Mouse (Mus musculus) neural tube, embryonic 12.5 days (tissue): ENCODE measurements around the gene Actn1. TPM values are rescaled to one million over a fixed set of nuclear protein-coding genes. Genes with fewer than 3 reads are reported as not detected.
"Not testable (repeated sequence)": the region's sequence is repeated elsewhere in the genome, so short reads cannot be mapped to it uniquely, and the experiment has no call there.

Experiments
- ATAC-seq: fragments of 200-750 bp; cut with Nextera tagmentation; 2 replicates; pipeline ENCODE4 v1.8.0; 2017; ENCODE audit warnings: low read depth, mild to moderate bottlenecking, moderate TSS enrichment, moderate library complexity; ENCODE audit not compliant: low FRiP score
- H3K27ac ChIP-seq: fragments of 300-500 bp; sonication (generic); 2 replicates; pipeline ENCODE4 v1.5.1; 2016
- H3K27me3 ChIP-seq: fragments of 300-500 bp; sonication (generic); replicated peaks from 2 replicates; pipeline ENCODE4 v1.6.1; 2016; ENCODE audit warnings: mild to moderate bottlenecking
- H3K36me3 ChIP-seq: fragments of 300-500 bp; sonication (generic); 2 replicates; pipeline ENCODE4 v1.6.1; 2016; ENCODE audit warnings: mild to moderate bottlenecking
- H3K4me1 ChIP-seq: fragments of 300-500 bp; sonication (generic); 2 replicates; pipeline ENCODE4 v1.6.1; 2016
- H3K4me2 ChIP-seq: fragments of 300-500 bp; sonication (generic); replicated peaks from 2 replicates; pipeline ENCODE4 v1.6.1; 2016; ENCODE audit warnings: mild to moderate bottlenecking
- H3K4me3 ChIP-seq: fragments of 300-500 bp; sonication (generic); 2 replicates; pipeline ENCODE4 v1.5.1; 2016
- H3K9ac ChIP-seq: fragments of 300-500 bp; sonication (generic); 2 replicates; pipeline ENCODE4 v1.6.1; 2016; ENCODE audit warnings: mild to moderate bottlenecking
- H3K9me3 ChIP-seq: fragments of 300-500 bp; sonication (generic); 2 replicates; pipeline ENCODE4 v1.6.1; 2016; ENCODE audit warnings: mild to moderate bottlenecking
- WGBS: fragments of 180-500 bp; shearing (Covaris S2); methylation state at CpG from one replicate; pipeline ENCODE4 v1.1.7; 2016; 5-methylcytosine and 5-hydroxymethylcytosine counted together
- polyA plus RNA-seq: library from polyadenylated mRNA; unstranded; fragments of >200 nt; fragmentation: Nextera tagmentation; extraction: Ambion mirVana; gene quantifications from 2 replicates; pipeline ENCODE4 v1.2.1, GENCODE M21; 2016

Actn1 gene
- 15.8 and 16.7 TPM in 2 replicates for polyA plus RNA-seq

DNA sequence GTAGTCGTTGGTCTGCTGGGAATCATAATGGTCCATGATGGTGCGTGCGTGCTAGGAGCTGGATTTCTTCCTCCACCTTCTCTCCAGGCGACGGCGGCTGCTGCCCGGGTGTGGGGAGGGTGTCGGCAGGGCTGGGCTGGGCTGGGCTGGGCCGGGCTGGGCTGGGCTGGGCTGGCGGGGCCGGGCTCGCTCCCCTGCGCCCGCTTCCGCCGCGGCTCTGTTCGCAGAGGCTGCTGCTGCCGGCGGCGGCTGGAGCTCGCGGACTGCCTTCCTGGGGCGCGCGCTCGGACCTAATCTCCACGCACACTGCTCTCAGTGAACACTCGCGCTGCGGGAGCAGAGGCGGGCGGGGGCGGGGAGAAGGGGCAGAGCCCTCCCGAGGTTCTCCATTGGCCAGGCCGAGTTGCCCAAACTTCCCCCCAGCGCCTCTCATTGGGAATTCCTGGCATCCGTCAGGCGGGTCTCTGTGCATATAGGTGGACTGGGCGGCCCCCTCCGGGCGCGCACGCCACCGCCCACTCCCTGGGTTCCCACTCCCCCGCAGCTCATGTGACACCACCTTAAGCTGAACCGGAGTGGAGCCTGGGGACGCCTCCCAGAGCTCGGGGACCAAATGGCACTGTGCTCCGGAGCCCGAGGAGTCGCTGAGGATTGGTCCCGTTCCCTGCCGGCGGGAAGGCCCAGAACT, at the start of gene Actn1:
Gene Actn1, minus strand, starts transcription at position 316 of the 688 bp plus-strand sequence.
- Histone ChIP-seq H3K4me1 (peaks cover 7% of the 10 kb centered on the region), H3K4me2 (peak within 1 kb of the TSS; percentile 74), H3K9me3 (no peaks in the 10 kb centered on the region), H3K4me3 (peak within 1 kb of the TSS; percentile 73), H3K27ac (peak within 1 kb of the TSS; percentile 86), H3K36me3 (no peaks in the 10 kb centered on the region), H3K9ac (peak within 1 kb of the TSS; percentile 84), H3K27me3 (no peaks in the 10 kb centered on the region)
- under 1% methylated on average over 55 of the region's 55 CpGs for WGBS
- peak; percentile 89 for ATAC-seq

DNA sequence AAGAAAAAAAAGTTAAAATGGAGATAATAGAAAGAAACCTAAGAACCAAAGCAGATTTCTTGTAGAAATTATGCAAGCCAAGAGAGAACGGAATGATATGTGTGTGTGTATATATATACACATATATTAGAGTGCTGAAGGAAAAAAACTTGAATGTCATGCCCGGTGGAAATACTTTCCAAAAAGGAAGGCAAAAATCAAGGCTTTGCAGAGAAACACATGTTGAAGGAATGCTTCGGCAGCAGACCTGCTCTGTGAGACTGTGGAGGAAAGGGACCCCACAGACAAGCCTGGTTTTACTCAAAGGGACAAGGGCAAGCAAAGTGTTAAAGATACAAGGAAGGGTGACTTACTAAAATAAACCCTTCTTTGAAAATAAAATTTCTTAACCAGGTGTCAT, 47.4 kb upstream of the Actn1 start:
- no peaks in the 10 kb centered on the region for H3K9me3 ChIP-seq
- WGBS, result 82% methylated on average over 3 of the region's 3 CpGs
- no peaks in the 10 kb centered on the region for H3K27me3 ChIP-seq
- H3K4me1 ChIP-seq, result no peaks in the 10 kb centered on the region
- H3K4me2 ChIP-seq, result no peak overlapping the region
- H3K36me3 ChIP-seq, result no peaks in the 10 kb centered on the region
- no peak overlapping the region for H3K4me3 ChIP-seq
- H3K9ac ChIP-seq, result no peak overlapping the region
- ATAC-seq, result no peak
- no peak overlapping the region for H3K27ac ChIP-seq

- 89% methylated on average over 3 of the region's 3 CpGs for WGBS
- Histone ChIP-seq H3K27ac (no peak overlapping the region), H3K36me3 (no peaks in the 10 kb centered on the region), H3K9ac (no peak overlapping the region), H3K9me3 (no peaks in the 10 kb centered on the region), H3K27me3 (no peaks in the 10 kb centered on the region), H3K4me3 (no peak overlapping the region), H3K4me2 (no peak overlapping the region), H3K4me1 (no peaks in the 10 kb centered on the region)
- no peak for ATAC-seq
Measured at GRCm38 (mm10) chr12:80304518-80304917, 44.3 kb upstream of the Actn1 start.

DNA sequence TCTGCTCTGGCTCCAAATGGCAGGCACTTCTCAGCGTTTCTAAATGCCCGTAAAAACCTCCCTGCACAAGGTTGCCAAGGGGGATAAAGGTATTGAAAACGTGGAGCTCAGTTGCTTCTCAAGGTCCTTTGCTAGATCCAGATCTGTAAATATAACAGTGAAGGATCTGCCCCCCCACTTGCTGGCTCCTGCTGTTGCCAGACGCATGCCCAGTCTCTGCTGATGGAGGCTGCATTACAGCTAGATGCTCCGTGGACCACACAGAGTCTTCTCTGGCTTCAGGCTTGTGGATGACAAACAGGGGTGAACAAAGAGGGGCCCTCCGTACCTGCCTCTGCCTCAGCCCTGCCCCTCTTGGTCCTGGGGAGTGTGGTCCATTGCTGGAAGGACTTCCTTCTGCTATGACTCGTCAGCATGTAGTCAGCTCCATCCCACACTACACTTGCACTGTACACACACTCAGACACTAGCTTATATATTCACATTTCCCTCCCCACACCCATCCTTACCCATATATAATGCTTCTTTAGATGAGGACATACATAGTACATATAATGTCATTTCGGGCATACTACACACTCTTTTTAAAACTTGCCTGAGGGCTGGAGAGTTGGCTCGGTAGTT, 40.8 kb upstream of the Actn1 start:
- Histone ChIP-seq H3K4me2 (no peak overlapping the region), H3K9ac (no peak overlapping the region), H3K36me3 (no peaks in the 10 kb centered on the region), H3K4me3 (no peak overlapping the region), H3K4me1 (no peaks in the 10 kb centered on the region), H3K27ac (no peak overlapping the region), H3K27me3 (no peaks in the 10 kb centered on the region), H3K9me3 (no peaks in the 10 kb centered on the region)
- ATAC-seq, result no peak
- WGBS, result 80% methylated on average over 9 of the region's 9 CpGs

GRCm38 (mm10) chr12:80298714-80299113, 38.5 kb upstream of the Actn1 start:
- Histone ChIP-seq H3K27ac (no peak overlapping the region), H3K36me3 (no peaks in the 10 kb centered on the region), H3K9me3 (no peaks in the 10 kb centered on the region), H3K27me3 (no peaks in the 10 kb centered on the region), H3K4me3 (no peak overlapping the region), H3K9ac (no peak overlapping the region), H3K4me1 (no peaks in the 10 kb centered on the region), H3K4me2 (no peak overlapping the region)
- 77% methylated on average over 6 of the region's 6 CpGs for WGBS
- no peak for ATAC-seq

DNA sequence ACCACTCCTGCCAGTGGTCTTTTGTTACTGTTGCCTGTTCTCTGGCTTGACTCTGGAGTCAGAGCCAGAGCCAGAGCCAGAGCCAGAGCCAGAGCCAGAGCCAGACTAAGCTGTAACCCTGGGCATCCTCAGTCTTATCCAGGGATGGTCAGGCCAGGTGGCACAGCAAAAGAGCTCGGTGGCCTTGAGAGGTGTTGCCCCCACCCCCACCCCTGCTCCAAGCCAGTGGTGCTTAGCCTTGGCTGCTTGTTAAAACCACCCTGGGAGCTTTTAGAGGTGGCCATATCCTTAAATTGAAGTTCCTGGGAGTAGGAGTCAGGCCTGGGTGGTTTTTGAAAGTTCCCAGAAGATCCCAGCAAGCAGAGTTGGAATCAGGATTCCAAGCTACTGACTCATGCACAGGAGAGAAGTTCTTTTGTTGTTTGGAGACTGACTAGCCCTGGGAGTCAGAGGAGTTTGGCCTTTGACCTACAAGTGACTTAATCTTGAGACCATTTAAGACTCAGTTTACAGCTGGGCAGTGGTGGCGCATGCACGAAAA, 31.8 kb upstream of the Actn1 start:
- no peaks in the 10 kb centered on the region for H3K9me3 ChIP-seq
- no peak overlapping the region for H3K9ac ChIP-seq
- H3K4me2 ChIP-seq, result no peak overlapping the region
- no peak overlapping the region for H3K27ac ChIP-seq
- WGBS, result 84% methylated on average over 3 of the region's 3 CpGs
- no peaks in the 10 kb centered on the region for H3K36me3 ChIP-seq
- no peak for ATAC-seq
- no peak overlapping the region for H3K4me3 ChIP-seq
- no peaks in the 10 kb centered on the region for H3K27me3 ChIP-seq
- no peaks in the 10 kb centered on the region for H3K4me1 ChIP-seq

DNA sequence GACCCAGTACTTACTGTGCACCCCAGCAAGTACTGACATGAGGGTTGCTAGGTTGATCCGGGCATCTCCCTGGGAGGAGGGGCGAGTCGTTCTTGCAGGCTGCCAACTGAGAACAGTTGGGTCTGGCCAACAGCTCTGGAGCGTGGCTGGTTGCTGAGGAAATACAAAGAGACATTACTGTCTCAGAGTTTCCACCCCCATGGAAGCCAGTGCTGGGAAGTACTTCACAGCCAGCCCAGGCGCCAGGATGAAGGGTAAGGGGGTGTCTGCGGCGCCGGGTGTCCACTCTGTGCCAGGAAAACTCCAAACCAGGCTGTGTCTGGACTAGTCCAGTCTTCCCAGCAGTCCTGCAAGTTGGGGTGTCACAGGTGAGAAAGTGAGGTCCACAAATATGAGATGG, 30.8 kb upstream of the Actn1 start:
- Histone ChIP-seq H3K36me3 (no peaks in the 10 kb centered on the region), H3K4me1 (no peaks in the 10 kb centered on the region), H3K9ac (no peak overlapping the region), H3K4me3 (no peak overlapping the region), H3K27ac (no peak overlapping the region), H3K4me2 (no peak overlapping the region), H3K27me3 (no peaks in the 10 kb centered on the region), H3K9me3 (no peaks in the 10 kb centered on the region)
- WGBS, result 88% methylated on average over 8 of the region's 8 CpGs
- no peak for ATAC-seq

GRCm38 (mm10) chr12:80290483-80290882, 30.3 kb upstream of the Actn1 start:
- 93% methylated on average over 4 of the region's 4 CpGs for whole genome bisulfite sequencing
- ATAC-seq, result no peak

DNA sequence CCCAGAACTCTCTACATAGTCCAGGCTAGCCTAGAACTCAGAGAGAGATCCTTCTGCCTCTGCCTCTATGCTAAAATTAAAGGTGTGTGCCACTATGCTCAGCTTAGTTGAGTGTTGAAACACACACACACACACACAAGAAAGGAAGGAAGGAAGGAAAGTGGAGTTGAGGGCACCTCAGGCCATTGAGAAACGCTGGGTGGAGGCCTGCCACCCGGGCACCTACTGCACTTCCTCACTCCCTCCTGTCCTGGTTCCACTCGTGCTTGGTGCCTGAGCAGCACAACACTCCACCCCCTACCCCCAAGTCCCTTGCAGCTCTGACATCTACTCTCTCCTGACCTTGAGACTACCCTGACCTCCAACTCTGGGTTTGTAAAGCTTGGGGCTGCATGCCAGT, 29.6 kb upstream of the Actn1 start:
- ATAC-seq, result no peak
- no peaks in the 10 kb centered on the region for H3K4me1 ChIP-seq
- H3K9me3 ChIP-seq, result no peaks in the 10 kb centered on the region
- H3K36me3 ChIP-seq, result no peaks in the 10 kb centered on the region
- no peak overlapping the region for H3K4me2 ChIP-seq
- H3K27me3 ChIP-seq, result no peaks in the 10 kb centered on the region
- no peak overlapping the region for H3K4me3 ChIP-seq
- H3K9ac ChIP-seq, result no peak overlapping the region
- H3K27ac ChIP-seq, result no peak overlapping the region
- 84% methylated on average over 3 of the region's 3 CpGs for WGBS

More at GRCm38 (mm10) chr12:80290483-80290882, 30.3 kb upstream of the Actn1 start:
- H3K27me3 ChIP-seq, result no peaks in the 10 kb centered on the region
- no peak overlapping the region for H3K4me3 ChIP-seq
- no peaks in the 10 kb centered on the region for H3K9me3 ChIP-seq
- H3K4me2 ChIP-seq, result no peak overlapping the region
- H3K4me1 ChIP-seq, result no peaks in the 10 kb centered on the region
- no peak overlapping the region for H3K9ac ChIP-seq
- no peak overlapping the region for H3K27ac ChIP-seq
- H3K36me3 ChIP-seq, result no peaks in the 10 kb centered on the region

DNA sequence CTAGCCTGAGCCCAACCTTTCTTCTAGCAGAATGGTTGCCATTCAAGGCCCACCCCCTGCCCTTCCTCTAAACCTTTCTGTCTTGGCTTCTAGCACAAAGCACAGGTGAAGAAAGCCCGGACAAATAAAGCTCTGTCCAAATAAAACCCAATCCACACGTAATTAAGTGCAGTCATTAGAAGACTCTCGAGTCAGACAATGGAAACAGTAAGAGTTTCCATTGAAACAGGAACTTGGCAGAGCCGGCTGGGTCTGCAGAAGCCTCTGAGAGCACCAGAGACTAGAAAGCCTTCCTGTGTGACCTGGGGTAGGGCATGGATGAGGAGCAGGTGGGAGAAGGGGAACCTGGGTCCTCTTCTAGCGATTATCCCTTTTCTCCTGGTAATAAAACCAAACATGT, 25.7 kb upstream of the Actn1 start:
- H3K4me3 ChIP-seq, result no peak overlapping the region
- H3K9ac ChIP-seq, result no peak overlapping the region
- WGBS, result 61% methylated on average over 5 of the region's 5 CpGs
- H3K27me3 ChIP-seq, result no peaks in the 10 kb centered on the region
- no peaks in the 10 kb centered on the region for H3K36me3 ChIP-seq
- H3K4me2 ChIP-seq, result no peak overlapping the region
- H3K27ac ChIP-seq, result no peak overlapping the region
- 0 out of 2 replicates have a peak, but pooled peaks cover 2% of the 10 kb centered on the region for H3K4me1 ChIP-seq
- ATAC-seq, result no peak
- no peaks in the 10 kb centered on the region for H3K9me3 ChIP-seq

- H3K9me3 ChIP-seq, H3K36me3 ChIP-seq: not testable (repeated sequence)
Measured at GRCm38 (mm10) chr12:80284251-80284650, 24.1 kb upstream of the Actn1 start.

DNA sequence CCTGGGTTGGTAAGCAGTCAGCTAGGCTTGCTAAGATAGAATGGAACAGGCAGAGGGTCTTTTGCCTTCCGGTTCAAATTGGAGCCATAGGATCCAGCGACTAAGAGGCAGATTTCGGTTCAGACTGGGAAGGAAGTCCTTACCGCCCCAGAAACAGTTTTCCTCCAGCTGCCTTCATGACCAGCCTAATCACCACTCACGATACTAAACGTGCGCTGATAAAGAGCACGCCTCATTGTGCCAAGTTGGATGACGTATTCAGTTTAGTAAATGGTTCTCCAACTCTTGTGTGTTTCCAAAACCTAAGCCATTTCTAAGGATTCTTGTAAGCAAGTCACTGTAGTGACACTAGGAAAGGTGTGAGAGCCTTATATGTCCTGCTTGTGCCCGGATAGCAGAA, 18.7 kb upstream of the Actn1 start:
- H3K4me2 ChIP-seq, result no peak overlapping the region
- no peaks in the 10 kb centered on the region for H3K36me3 ChIP-seq
- no peak overlapping the region for H3K9ac ChIP-seq
- H3K9me3 ChIP-seq, result no peaks in the 10 kb centered on the region
- no peak overlapping the region for H3K4me3 ChIP-seq
- H3K4me1 ChIP-seq, result 0 out of 2 replicates have a peak, but pooled peaks cover 8% of the 10 kb centered on the region
- H3K27me3 ChIP-seq, result no peaks in the 10 kb centered on the region
- WGBS, result 93% methylated on average over 10 of the region's 10 CpGs
- no peak for ATAC-seq
- no peak overlapping the region for H3K27ac ChIP-seq

More at GRCm38 (mm10) chr12:80284251-80284650, 24.1 kb upstream of the Actn1 start:
- ATAC-seq, H3K4me2 ChIP-seq, H3K27me3 ChIP-seq, H3K4me3 ChIP-seq, H3K27ac ChIP-seq, H3K9ac ChIP-seq, H3K4me1 ChIP-seq: not testable (repeated sequence)
- 80% methylated on average over 2 of the region's 2 CpGs for WGBS
